Comparison of ENCODE assay signal across 8 mouse cellular contexts in the genomic region with DNA sequence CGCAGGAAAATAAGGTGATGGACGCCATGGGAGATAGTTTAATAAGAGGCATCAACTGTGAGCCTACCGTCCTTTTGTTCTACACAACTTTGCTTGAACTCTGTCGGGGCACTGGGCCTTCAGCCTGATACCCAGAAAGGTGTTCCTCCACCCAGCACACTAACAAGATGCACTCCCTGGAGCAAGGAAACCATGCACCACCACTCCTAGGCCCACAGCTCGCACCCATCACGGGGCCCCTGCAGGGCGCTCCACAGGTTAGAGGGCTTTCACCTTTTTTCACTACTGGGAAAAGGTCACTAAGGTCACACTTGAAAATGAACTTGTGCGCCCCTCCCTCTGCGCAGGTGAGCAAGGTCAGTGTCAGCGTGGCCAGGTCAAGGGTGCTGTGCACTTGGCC. TPM values are rescaled to one million over a fixed set of nuclear protein-coding genes. Genes with fewer than 3 reads are reported as not detected.
DNase-seq lines count a peak whose midpoint lies in the region; ATAC-seq and TF ChIP-seq lines count a peak whose summit lies in the region.

No protein-coding gene starts in this region.

- TF ChIP-seq CTCF in gastrocnemius, adult 2 months (IDR thresholded peaks at IDR 0.05) = no peak

- no peaks in the 10 kb centered on the region for H3K27me3 ChIP-seq in hindbrain, embryonic 16.5 days (replicated peaks; ENCODE audit: control insufficient read depth, insufficient read depth, low read length)
- no peaks in the 10 kb centered on the region for H3K27me3 ChIP-seq in midbrain, embryonic 11.5 days (ENCODE audit: control insufficient read depth, insufficient read depth, low read length)

- H3K4me2 ChIP-seq in hindbrain, embryonic 16.5 days (ENCODE audit: low read length) = peak overlapping the region; percentile 96
- peak overlapping the region; percentile 95 for H3K4me2 ChIP-seq in midbrain, embryonic 11.5 days

- 40% methylated on average over 10 of the region's 10 CpGs for WGBS in hindbrain, embryonic 16.5 days
- WGBS in midbrain, embryonic 11.5 days = 44% methylated on average over 10 of the region's 10 CpGs

- H3K9me3 ChIP-seq in hindbrain, embryonic 16.5 days (ENCODE audit: control insufficient read depth, low read length) = no peaks in the 10 kb centered on the region
- no peaks in the 10 kb centered on the region for H3K9me3 ChIP-seq in midbrain, embryonic 11.5 days (ENCODE audit: control insufficient read depth, low read length)

- peak overlapping the region; percentile 88 for H3K4me3 ChIP-seq in gastrocnemius, adult 2 months
- H3K4me3 ChIP-seq in hindbrain, embryonic 16.5 days (ENCODE audit: low read length) = peak overlapping the region; percentile 70
- H3K4me3 ChIP-seq in midbrain, embryonic 11.5 days (ENCODE audit: low read depth, low read length) = peak overlapping the region; percentile 73

- H3K36me3 ChIP-seq in hindbrain, embryonic 16.5 days (ENCODE audit: control insufficient read depth, insufficient read depth, low read length) = peaks cover 21% of the 10 kb centered on the region
- H3K36me3 ChIP-seq in midbrain, embryonic 11.5 days (ENCODE audit: control insufficient read depth, insufficient read depth, low read length) = peaks cover 4% of the 10 kb centered on the region; the same call in 1 of the 2 replicates

- H3K4me1 ChIP-seq in hindbrain, embryonic 16.5 days (ENCODE audit: control insufficient read depth, insufficient read depth, low read depth, low read length) = peaks cover 7% of the 10 kb centered on the region
- H3K4me1 ChIP-seq in midbrain, embryonic 11.5 days (ENCODE audit: control insufficient read depth, insufficient read depth, low read length) = peaks cover 7% of the 10 kb centered on the region

- peak overlapping the region; percentile 98 for H3K27ac ChIP-seq in gastrocnemius, adult 2 months
- peak overlapping the region; percentile 69 for H3K27ac ChIP-seq in hindbrain, embryonic 16.5 days (ENCODE audit: low read depth, low read length)
- no peak overlapping the region for H3K27ac ChIP-seq in midbrain, embryonic 11.5 days (ENCODE audit: low read depth, low read length)

- intact Hi-C loops in gastrocnemius, adult 2 months (cut with DNase I) = loop anchor here (10.0 kb wide), 1 partner anchor 391 kb away; no protein-coding TSS in a partner anchor

- ATAC-seq in hindbrain, embryonic 16.5 days = peak; percentile 22; the same call in 1 of the 2 replicates
- peak; percentile 18 for ATAC-seq in midbrain, embryonic 11.5 days (ENCODE audit: low FRiP score)

- H3K9ac ChIP-seq in hindbrain, embryonic 16.5 days (ENCODE audit: low read depth, low read length) = peak overlapping the region; percentile 85
- peak overlapping the region; percentile 91 for H3K9ac ChIP-seq in midbrain, embryonic 11.5 days (ENCODE audit: low read length)

- no peak for DNase-seq in gastrocnemius, adult 2 months
- no peak for DNase-seq in gastrocnemius, adult 8-10 months (ENCODE audit: low spot score in 2 of 2)
- DNase-seq in urinary bladder, postnatal 25 days (ENCODE audit: low spot score) = peak; percentile 15
- DNase-seq in urinary bladder, adult 2 months (ENCODE audit: low spot score) = no peak
- peak; percentile 89 for DNase-seq in midbrain, embryonic 11.5 days (ENCODE audit: low spot score, missing footprints)
- no peak for DNase-seq in thymus, postnatal 14 days
- no peak for DNase-seq in gastrocnemius, postnatal 25 days

RNA-seq across cellular contexts. Expression of a gene that starts 0.5 kb away (rescaled TPM):
- total RNA-seq in gastrocnemius, adult 2 months (2021) = 1,000 to 10,000 TPM; 1,018 to 1,329 TPM
- 1,000 to 10,000 TPM; 1,170 to 1,318 (median 1,227) TPM for total RNA-seq in gastrocnemius, adult 8-10 months (2022)
- 620 and 635 TPM in 2 replicates for polyA plus RNA-seq in urinary bladder, adult 2 months (2012; rRNA removed)
- polyA plus RNA-seq in hindbrain, embryonic 16.5 days (2015; fragmentation: Nextera tagmentation; extraction: Ambion mirVana) = 664 and 740 TPM in 2 replicates
- 694 and 705 TPM in 2 replicates for polyA plus RNA-seq in midbrain, embryonic 11.5 days (2014; fragmentation: Nextera tagmentation; extraction: Ambion mirVana)
- total RNA-seq in gastrocnemius, postnatal 25 days (2021) = 1,000 to 10,000 TPM; 1,235 to 1,264 TPM

RNA-seq across cellular contexts. Expression of a gene that starts 9.5 kb away (rescaled TPM):
- total RNA-seq in gastrocnemius, adult 2 months (2021) = 10 to 100 TPM; 38.7 to 56.3 TPM
- total RNA-seq in gastrocnemius, adult 8-10 months (2022) = 10 to 100 TPM; 42.5 to 49.9 (median 46.5) TPM
- polyA plus RNA-seq in urinary bladder, adult 2 months (2012; rRNA removed) = 48.8 and 61.4 TPM in 2 replicates
- 109 and 114 TPM in 2 replicates for polyA plus RNA-seq in hindbrain, embryonic 16.5 days (2015; fragmentation: Nextera tagmentation; extraction: Ambion mirVana)
- 129 and 130 TPM in 2 replicates for polyA plus RNA-seq in midbrain, embryonic 11.5 days (2014; fragmentation: Nextera tagmentation; extraction: Ambion mirVana)
- total RNA-seq in gastrocnemius, postnatal 25 days (2021) = 10 to 100 TPM; 51.4 to 52.9 TPM

RNA-seq across cellular contexts. Expression of a gene that starts 12.9 kb away (rescaled TPM):
- total RNA-seq in gastrocnemius, adult 2 months (2021) = not detected
- not detected for total RNA-seq in gastrocnemius, adult 8-10 months (2022)
- 0.04 and 0.19 TPM in 2 replicates for polyA plus RNA-seq in urinary bladder, adult 2 months (2012; rRNA removed)
- polyA plus RNA-seq in hindbrain, embryonic 16.5 days (2015; fragmentation: Nextera tagmentation; extraction: Ambion mirVana) = 0.43 and 0.51 TPM in 2 replicates
- 5.3 and 6.8 TPM in 2 replicates for polyA plus RNA-seq in midbrain, embryonic 11.5 days (2014; fragmentation: Nextera tagmentation; extraction: Ambion mirVana)
- total RNA-seq in gastrocnemius, postnatal 25 days (2021) = under 1 TPM; 0.20 to 0.32 TPM

RNA-seq across cellular contexts. Expression of a gene that starts 24.5 kb away (rescaled TPM):
- total RNA-seq in gastrocnemius, adult 2 months (2021) = 10 to 100 TPM; 24.3 to 25.0 TPM
- 10 to 100 TPM; 22.0 to 31.2 (median 25.4) TPM for total RNA-seq in gastrocnemius, adult 8-10 months (2022)
- polyA plus RNA-seq in urinary bladder, adult 2 months (2012; rRNA removed) = 128 and 151 TPM in 2 replicates
- polyA plus RNA-seq in hindbrain, embryonic 16.5 days (2015; fragmentation: Nextera tagmentation; extraction: Ambion mirVana) = 83.3 and 85.1 TPM in 2 replicates
- 93.7 and 102 TPM in 2 replicates for polyA plus RNA-seq in midbrain, embryonic 11.5 days (2014; fragmentation: Nextera tagmentation; extraction: Ambion mirVana)
- total RNA-seq in gastrocnemius, postnatal 25 days (2021) = 10 to 100 TPM; 21.2 to 37.0 TPM

RNA-seq across cellular contexts. Expression of a gene that starts 47.8 kb away (rescaled TPM):
- 10 to 100 TPM; 18.2 to 23.2 TPM for total RNA-seq in gastrocnemius, adult 2 months (2021)
- 10 to 100 TPM; 18.7 to 23.3 (median 19.6) TPM for total RNA-seq in gastrocnemius, adult 8-10 months (2022)
- polyA plus RNA-seq in urinary bladder, adult 2 months (2012; rRNA removed) = 39.8 and 48.3 TPM in 2 replicates
- polyA plus RNA-seq in hindbrain, embryonic 16.5 days (2015; fragmentation: Nextera tagmentation; extraction: Ambion mirVana) = 108 TPM in 2 replicates
- polyA plus RNA-seq in midbrain, embryonic 11.5 days (2014; fragmentation: Nextera tagmentation; extraction: Ambion mirVana) = 163 and 164 TPM in 2 replicates
- total RNA-seq in gastrocnemius, postnatal 25 days (2021) = 10 to 100 TPM; 19.3 to 21.8 TPM

Comparison
In these comparisons a context has a peak if more than half of its experiments do, and no peak if none do; other contexts are left out.
1. DNase-seq: peak in urinary bladder, postnatal 25 days (single experiment) and midbrain, embryonic 11.5 days (single experiment); none in gastrocnemius, adult 2 months (single experiment), gastrocnemius, adult 8-10 months (0 of 2), urinary bladder, adult 2 months (single experiment), thymus, postnatal 14 days (single experiment) and gastrocnemius, postnatal 25 days (single experiment).
2. Peak in every context shown above with its lines, with median percentiles within 50 percentile points of each other: H3K4me3 ChIP-seq.